Mouse (Mus musculus): Measurements from ENCODE around the gene Dock4. TPM values are rescaled to one million over a fixed set of nuclear protein-coding genes. Genes with fewer than 3 reads are reported as not detected.

Dock4 gene
- polyA plus RNA-seq, 1 experiment, result 2.3 TPM

GRCm38 (mm10) chr12:40694082-40694721, 248.4 kb downstream of the Dock4 start:
- no peaks in the 10 kb centered on the region for H3K27me3 ChIP-seq (ENCODE audit: control insufficient read depth, insufficient read depth, low read length)
- 79% methylated on average over 2 of the region's 2 CpGs for WGBS
- H3K4me1 ChIP-seq (replicated peaks; ENCODE audit: control insufficient read depth, insufficient read depth, low read length), result no peaks in the 10 kb centered on the region
- no peak for TF ChIP-seq CTCF (IDR thresholded peaks at IDR 0.05; ENCODE audit: borderline replicate concordance, control insufficient read depth, extremely low read depth, insufficient read depth, low read length, poor library complexity)
- TF ChIP-seq POLR2A (IDR thresholded peaks at IDR 0.05; ENCODE audit: control insufficient read depth, extremely low read depth, insufficient read depth, low read length, poor library complexity), result no peak
- H3K4me3 ChIP-seq (ENCODE audit: control insufficient read depth, insufficient read depth, low read length), result no peak overlapping the region
- no peak for DNase-seq
- H3K36me3 ChIP-seq (ENCODE audit: control insufficient read depth, insufficient read depth, low read length), result no peaks in the 10 kb centered on the region
- H3K27ac ChIP-seq (ENCODE audit: control insufficient read depth, insufficient read depth, low read length), result no peak overlapping the region

GRCm38 (mm10) chr12:40698330-40698729, 252.6 kb downstream of the Dock4 start:
- Histone ChIP-seq H3K27ac (ENCODE audit: control insufficient read depth, insufficient read depth, low read length) (no peak overlapping the region), H3K27me3 (ENCODE audit: control insufficient read depth, insufficient read depth, low read length) (no peaks in the 10 kb centered on the region), H3K4me3 (ENCODE audit: control insufficient read depth, insufficient read depth, low read length) (no peak overlapping the region), H3K36me3 (ENCODE audit: control insufficient read depth, insufficient read depth, low read length) (no peaks in the 10 kb centered on the region), H3K4me1 (replicated peaks; ENCODE audit: control insufficient read depth, insufficient read depth, low read length) (no peaks in the 10 kb centered on the region)
- TF ChIP-seq POLR2A (IDR thresholded peaks at IDR 0.05; ENCODE audit: control insufficient read depth, extremely low read depth, insufficient read depth, low read length, poor library complexity) (no peak), CTCF (IDR thresholded peaks at IDR 0.05; ENCODE audit: borderline replicate concordance, control insufficient read depth, extremely low read depth, insufficient read depth, low read length, poor library complexity) (no peak)
- 96% methylated on average over 4 of the region's 4 CpGs for WGBS
- no peak for DNase-seq

DNA sequence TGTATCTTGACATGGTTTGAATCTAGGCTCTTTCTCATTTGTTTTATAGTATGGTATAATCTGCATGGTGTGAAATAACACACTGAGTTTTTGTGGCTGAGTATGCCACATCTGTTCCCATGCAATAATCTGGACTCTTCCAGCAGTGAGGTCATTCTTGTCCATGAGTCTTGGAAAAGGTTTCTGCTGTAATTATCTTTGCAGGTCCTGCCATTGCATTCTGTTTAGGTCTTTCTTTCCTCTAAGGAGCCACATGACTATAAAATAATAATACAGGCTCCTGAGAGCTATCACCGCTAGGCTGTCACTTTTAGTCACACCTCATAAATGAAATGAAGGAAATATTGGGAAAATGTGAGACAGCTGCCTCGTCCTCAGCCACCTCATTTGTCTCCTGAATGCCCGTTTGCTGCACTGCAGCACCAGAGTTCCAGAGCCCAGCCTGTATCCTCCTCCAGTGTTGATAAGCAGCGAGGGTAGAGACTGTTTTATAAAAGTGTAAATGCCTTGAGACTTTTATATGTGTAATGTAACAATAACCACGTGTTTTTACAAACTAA, 256.6 kb downstream of the Dock4 start:
- H3K27me3 ChIP-seq (ENCODE audit: control insufficient read depth, insufficient read depth, low read length), result no peaks in the 10 kb centered on the region
- H3K4me1 ChIP-seq (replicated peaks; ENCODE audit: control insufficient read depth, insufficient read depth, low read length), result no peaks in the 10 kb centered on the region
- 84% methylated on average over 5 of the region's 5 CpGs for WGBS
- H3K4me3 ChIP-seq (ENCODE audit: control insufficient read depth, insufficient read depth, low read length), result no peak overlapping the region
- no peak overlapping the region for H3K27ac ChIP-seq (ENCODE audit: control insufficient read depth, insufficient read depth, low read length)
- H3K36me3 ChIP-seq (ENCODE audit: control insufficient read depth, insufficient read depth, low read length), result no peaks in the 10 kb centered on the region
- no peak for DNase-seq
- TF ChIP-seq CTCF (IDR thresholded peaks at IDR 0.05; ENCODE audit: borderline replicate concordance, control insufficient read depth, extremely low read depth, insufficient read depth, low read length, poor library complexity) (no peak), POLR2A (IDR thresholded peaks at IDR 0.05; ENCODE audit: control insufficient read depth, extremely low read depth, insufficient read depth, low read length, poor library complexity) (no peak)

DNA sequence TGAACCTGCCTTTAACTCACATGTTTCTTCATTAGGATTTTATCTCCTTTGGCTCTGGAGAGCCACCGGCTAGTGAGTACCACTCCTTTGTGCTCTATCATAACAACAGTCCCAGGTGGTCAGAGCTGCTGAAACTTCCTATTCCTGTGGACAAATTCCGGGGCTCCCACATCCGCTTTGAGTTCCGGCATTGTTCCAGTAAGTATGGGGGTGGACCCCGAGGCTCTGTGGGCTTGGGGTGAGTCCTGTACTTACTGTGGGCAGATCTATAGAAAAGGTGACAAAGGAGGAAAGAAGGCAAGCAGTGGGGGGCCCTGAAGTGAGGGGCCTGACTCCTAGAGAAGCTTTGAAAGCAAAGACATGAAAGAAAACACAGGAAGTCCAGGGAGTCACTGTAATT, 258.5 kb downstream of the Dock4 start:
- Histone ChIP-seq H3K27me3 (ENCODE audit: control insufficient read depth, insufficient read depth, low read length) (no peaks in the 10 kb centered on the region), H3K36me3 (ENCODE audit: control insufficient read depth, insufficient read depth, low read length) (no peaks in the 10 kb centered on the region), H3K4me3 (ENCODE audit: control insufficient read depth, insufficient read depth, low read length) (no peak overlapping the region), H3K27ac (ENCODE audit: control insufficient read depth, insufficient read depth, low read length) (no peak overlapping the region), H3K4me1 (replicated peaks; ENCODE audit: control insufficient read depth, insufficient read depth, low read length) (no peaks in the 10 kb centered on the region)
- WGBS, result 54% methylated on average over 5 of the region's 5 CpGs
- no peak for DNase-seq
- no peak for TF ChIP-seq CTCF (IDR thresholded peaks at IDR 0.05; ENCODE audit: borderline replicate concordance, control insufficient read depth, extremely low read depth, insufficient read depth, low read length, poor library complexity)
- no peak for TF ChIP-seq POLR2A (IDR thresholded peaks at IDR 0.05; ENCODE audit: control insufficient read depth, extremely low read depth, insufficient read depth, low read length, poor library complexity)

GRCm38 (mm10) chr12:40707108-40707507, 261.4 kb downstream of the Dock4 start:
- WGBS, result 91% methylated on average over 1 of the region's 1 CpGs
- Histone ChIP-seq H3K36me3 (ENCODE audit: control insufficient read depth, insufficient read depth, low read length) (no peaks in the 10 kb centered on the region), H3K27ac (ENCODE audit: control insufficient read depth, insufficient read depth, low read length) (no peak overlapping the region), H3K4me3 (ENCODE audit: control insufficient read depth, insufficient read depth, low read length) (no peak overlapping the region), H3K27me3 (ENCODE audit: control insufficient read depth, insufficient read depth, low read length) (no peaks in the 10 kb centered on the region), H3K4me1 (replicated peaks; ENCODE audit: control insufficient read depth, insufficient read depth, low read length) (no peaks in the 10 kb centered on the region)
- TF ChIP-seq POLR2A (IDR thresholded peaks at IDR 0.05; ENCODE audit: control insufficient read depth, extremely low read depth, insufficient read depth, low read length, poor library complexity), result no peak
- TF ChIP-seq CTCF (IDR thresholded peaks at IDR 0.05; ENCODE audit: borderline replicate concordance, control insufficient read depth, extremely low read depth, insufficient read depth, low read length, poor library complexity), result no peak
- DNase-seq, result no peak

DNA sequence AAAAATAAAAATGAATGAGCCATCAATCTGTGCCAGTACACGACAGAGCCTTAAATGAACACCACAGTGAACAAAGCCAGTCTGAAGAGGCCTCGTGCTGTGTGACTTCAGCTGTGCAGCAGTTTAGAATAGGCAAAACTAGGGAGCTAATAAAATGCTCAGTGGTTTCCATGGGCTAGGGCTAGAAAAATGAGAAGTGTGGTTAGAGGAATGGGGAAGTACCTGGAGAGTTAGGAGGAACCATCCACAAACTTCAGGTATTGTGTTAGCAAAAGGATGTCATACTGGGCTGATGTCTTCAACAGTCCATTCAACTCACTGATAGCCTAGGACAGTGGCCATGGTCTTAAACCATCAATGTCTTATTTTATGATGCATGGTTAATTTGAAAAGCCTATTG, 263.3 kb downstream of the Dock4 start:
- WGBS, result 15% methylated on average over 2 of the region's 2 CpGs
- TF ChIP-seq CTCF (IDR thresholded peaks at IDR 0.05; ENCODE audit: borderline replicate concordance, control insufficient read depth, extremely low read depth, insufficient read depth, low read length, poor library complexity), result no peak
- no peaks in the 10 kb centered on the region for H3K4me1 ChIP-seq (replicated peaks; ENCODE audit: control insufficient read depth, insufficient read depth, low read length)
- H3K27me3 ChIP-seq (ENCODE audit: control insufficient read depth, insufficient read depth, low read length), result no peaks in the 10 kb centered on the region
- no peak for DNase-seq
- no peaks in the 10 kb centered on the region for H3K36me3 ChIP-seq (ENCODE audit: control insufficient read depth, insufficient read depth, low read length)
- H3K4me3 ChIP-seq (ENCODE audit: control insufficient read depth, insufficient read depth, low read length), result no peak overlapping the region
- H3K27ac ChIP-seq (ENCODE audit: control insufficient read depth, insufficient read depth, low read length), result no peak overlapping the region

DNA sequence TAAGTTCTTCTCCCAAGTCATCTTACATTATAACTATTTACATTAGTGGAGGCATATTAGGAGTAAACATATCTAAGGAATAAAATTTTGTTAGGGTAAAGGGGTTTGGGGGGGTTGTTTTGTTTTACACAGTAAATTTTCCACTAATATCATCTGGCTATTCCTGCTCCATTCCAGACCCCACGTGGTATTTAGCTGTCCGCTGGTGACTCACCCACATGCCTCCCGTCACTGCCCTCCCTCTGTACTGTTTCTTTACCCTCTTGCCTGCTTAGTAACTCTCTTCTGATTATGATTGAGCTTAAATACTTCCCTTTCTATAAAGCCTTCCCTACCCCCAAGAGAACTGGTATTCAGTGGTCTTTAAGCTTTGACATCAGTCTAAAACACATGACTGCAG, 266.5 kb downstream of the Dock4 start:
- H3K4me1 ChIP-seq (replicated peaks; ENCODE audit: control insufficient read depth, insufficient read depth, low read length), result no peaks in the 10 kb centered on the region
- no peak for DNase-seq
- WGBS, result 97% methylated on average over 3 of the region's 3 CpGs
- H3K4me3 ChIP-seq (ENCODE audit: control insufficient read depth, insufficient read depth, low read length), result no peak overlapping the region
- TF ChIP-seq CTCF (IDR thresholded peaks at IDR 0.05; ENCODE audit: borderline replicate concordance, control insufficient read depth, extremely low read depth, insufficient read depth, low read length, poor library complexity) (no peak), POLR2A (IDR thresholded peaks at IDR 0.05; ENCODE audit: control insufficient read depth, extremely low read depth, insufficient read depth, low read length, poor library complexity) (no peak)
- no peak overlapping the region for H3K27ac ChIP-seq (ENCODE audit: control insufficient read depth, insufficient read depth, low read length)
- H3K27me3 ChIP-seq (ENCODE audit: control insufficient read depth, insufficient read depth, low read length), result no peaks in the 10 kb centered on the region
- H3K36me3 ChIP-seq (ENCODE audit: control insufficient read depth, insufficient read depth, low read length), result no peaks in the 10 kb centered on the region
